Comparison of ENCODE assay signal across 23 mouse cellular contexts in the genomic region with DNA sequence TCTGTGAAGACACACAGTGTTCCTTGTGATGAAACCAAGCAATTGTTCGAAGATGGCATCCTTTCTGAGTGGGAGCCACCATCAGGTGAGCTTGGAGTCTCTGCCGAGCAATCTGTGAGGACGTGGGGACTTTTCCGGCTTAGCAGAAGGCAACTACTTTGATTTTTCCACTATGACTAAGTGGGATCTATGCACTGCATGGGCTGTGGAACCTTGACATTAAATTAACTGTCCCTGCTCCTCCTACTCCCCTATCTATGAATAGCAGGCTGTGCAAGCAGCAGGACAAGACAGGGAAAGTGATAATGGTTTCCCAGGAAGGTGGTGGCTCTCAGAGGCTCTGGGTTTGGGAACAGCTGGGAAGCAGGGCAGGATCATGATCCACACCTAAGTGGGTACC.
"Had no signal": no experiment of that assay in that cellular context is flagged by ENCODE, and none has a peak within 500 bp of the region (broad histone marks: within the 10 kb centered on the region; RNA-seq: fewer than 3 reads in every experiment).

No protein-coding gene starts in this region.

- H3K4me3 ChIP-seq: layer of hippocampus, adult 2 months; limb, embryonic 12.5 days; limb, embryonic 15.5 days; midbrain, embryonic 12.5 days; midbrain, embryonic 15.5 days; neural tube, embryonic 12.5 days; neural tube, embryonic 15.5 days had no signal

- DNase-seq: kidney, postnatal 25 days; left cerebral cortex, postnatal 4 days; liver, postnatal 0 days; lung, embryonic 14.5 days; right cerebral cortex, adult 18-20 months; right cerebral cortex, postnatal 14 days; right cerebral cortex, postnatal 4 days; thymus, adult 2 months; thymus, postnatal 14 days; thymus, postnatal 4 days had no signal

- H3K27me3 ChIP-seq: limb, embryonic 12.5 days; limb, embryonic 15.5 days; midbrain, embryonic 12.5 days; midbrain, embryonic 15.5 days; neural tube, embryonic 12.5 days; neural tube, embryonic 15.5 days had no signal

- H3K4me2 ChIP-seq: limb, embryonic 12.5 days; limb, embryonic 15.5 days; liver, embryonic 11.5 days; lung, embryonic 14.5 days; midbrain, embryonic 12.5 days; midbrain, embryonic 15.5 days; neural tube, embryonic 12.5 days; neural tube, embryonic 15.5 days had no signal

- H3K27ac ChIP-seq: kidney, postnatal 0 days; layer of hippocampus, adult 2 months; limb, embryonic 12.5 days; limb, embryonic 15.5 days; liver, embryonic 14.5 days; macrophage; midbrain, embryonic 12.5 days; midbrain, embryonic 15.5 days; neural tube, embryonic 12.5 days; neural tube, embryonic 15.5 days; stomach, postnatal 0 days had no signal

- H3K4me1 ChIP-seq: limb, embryonic 12.5 days; limb, embryonic 15.5 days; midbrain, embryonic 12.5 days; midbrain, embryonic 15.5 days; neural tube, embryonic 12.5 days; neural tube, embryonic 15.5 days had no signal

- H3K36me3 ChIP-seq: limb, embryonic 12.5 days; limb, embryonic 15.5 days; midbrain, embryonic 12.5 days; midbrain, embryonic 15.5 days; neural tube, embryonic 12.5 days; neural tube, embryonic 15.5 days had no signal

- H3K9ac ChIP-seq: limb, embryonic 12.5 days; limb, embryonic 15.5 days; liver, embryonic 14.5 days; liver, postnatal 0 days; lung, embryonic 14.5 days; midbrain, embryonic 12.5 days; midbrain, embryonic 15.5 days; neural tube, embryonic 12.5 days; neural tube, embryonic 15.5 days had no signal

- ATAC-seq: liver, postnatal 0 days; lung, postnatal 0 days; midbrain, embryonic 15.5 days had no signal

- H3K9me3 ChIP-seq: limb, embryonic 12.5 days; limb, embryonic 15.5 days; midbrain, embryonic 12.5 days; midbrain, embryonic 15.5 days; neural tube, embryonic 12.5 days; neural tube, embryonic 15.5 days had no signal
